Comparison of ENCODE assay signal across 24 mouse cellular contexts in genomic region chrX:52217189-52217789, GRCm38 (mm10). TPM values are rescaled to one million over a fixed set of nuclear protein-coding genes. Genes with fewer than 3 reads are reported as not detected.
DNase-seq lines count a peak whose midpoint lies in the region; ATAC-seq and TF ChIP-seq lines count a peak whose summit lies in the region.
"Had no signal": no experiment of that assay in that cellular context is flagged by ENCODE, and none has a peak within 500 bp of the region (broad histone marks: within the 10 kb centered on the region; RNA-seq: fewer than 3 reads in every experiment).

No protein-coding gene starts in this region.

- no peak overlapping the region for H3K4me2 ChIP-seq in embryonic facial prominence, embryonic 14.5 days (ENCODE audit: low read depth, low read length)
- H3K4me2 ChIP-seq in liver, embryonic 11.5 days, result no peak overlapping the region
- H3K4me2 ChIP-seq: forebrain, embryonic 15.5 days; liver, embryonic 12.5 days had no signal

- no peaks in the 10 kb centered on the region for H3K79me2 ChIP-seq in liver, adult 2 months (ENCODE audit: control insufficient read depth, insufficient read depth, low read length)

- no peaks in the 10 kb centered on the region for H3K36me3 ChIP-seq in embryonic facial prominence, embryonic 14.5 days (ENCODE audit: control insufficient read depth, insufficient read depth, low read length)
- H3K36me3 ChIP-seq in embryonic facial prominence, embryonic 10.5 days (replicated peaks), result no peaks in the 10 kb centered on the region
- H3K36me3 ChIP-seq in liver, adult 2 months (ENCODE audit: control insufficient read depth, insufficient read depth, low read length), result no peaks in the 10 kb centered on the region
- no peaks in the 10 kb centered on the region for H3K36me3 ChIP-seq in liver, embryonic 11.5 days (ENCODE audit: control insufficient read depth, insufficient read depth, low read length)
- H3K36me3 ChIP-seq: forebrain, embryonic 15.5 days; liver, embryonic 12.5 days had no signal

- no peak for TF ChIP-seq CTCF in liver, adult 2 months (IDR thresholded peaks at IDR 0.05; ENCODE audit: low read depth, low read length)

- WGBS in embryonic facial prominence, embryonic 14.5 days, result 55% methylated on average over 6 of the region's 6 CpGs
- 63% methylated on average over 6 of the region's 6 CpGs for WGBS in embryonic facial prominence, embryonic 10.5 days
- 26% methylated on average over 6 of the region's 6 CpGs for WGBS in liver, adult 2 months
- WGBS in liver, embryonic 11.5 days, result 60% methylated on average over 6 of the region's 6 CpGs

- no peaks in the 10 kb centered on the region for H3K4me1 ChIP-seq in embryonic facial prominence, embryonic 14.5 days (ENCODE audit: control insufficient read depth, insufficient read depth, low read length)
- 0 out of 2 replicates have a peak, but pooled peaks cover 3% of the 10 kb centered on the region for H3K4me1 ChIP-seq in embryonic facial prominence, embryonic 10.5 days
- peaks cover 4% of the 10 kb centered on the region for H3K4me1 ChIP-seq in liver, adult 2 months (ENCODE audit: control insufficient read depth, insufficient read depth, low read length)
- no peaks in the 10 kb centered on the region for H3K4me1 ChIP-seq in liver, embryonic 11.5 days (replicated peaks; ENCODE audit: control insufficient read depth, insufficient read depth, low read length)
- H3K4me1 ChIP-seq: forebrain, embryonic 15.5 days; liver, embryonic 12.5 days had no signal

- ATAC-seq in embryonic facial prominence, embryonic 14.5 days (ENCODE audit: low read depth), result no peak
- ATAC-seq in liver, embryonic 11.5 days (replicated peaks; ENCODE audit: low FRiP score), result no peak
- ATAC-seq: forebrain, embryonic 15.5 days; hindbrain, postnatal 0 days; intestine, postnatal 0 days; liver, embryonic 12.5 days; liver, postnatal 0 days had no signal

- H3K27me3 ChIP-seq in embryonic facial prominence, embryonic 14.5 days (replicated peaks; ENCODE audit: control insufficient read depth, insufficient read depth, low read length), result 0 out of 2 replicates have a peak, but pooled peaks cover 4% of the 10 kb centered on the region
- H3K27me3 ChIP-seq in embryonic facial prominence, embryonic 10.5 days (replicated peaks; ENCODE audit: low read depth, poor library complexity, severe bottlenecking), result peaks cover 23% of the 10 kb centered on the region
- H3K27me3 ChIP-seq in liver, adult 2 months (ENCODE audit: control insufficient read depth, insufficient read depth, low read length), result no peaks in the 10 kb centered on the region
- H3K27me3 ChIP-seq in liver, embryonic 11.5 days (replicated peaks; ENCODE audit: control insufficient read depth, insufficient read depth, low read length), result no peaks in the 10 kb centered on the region; the same call in 1 of the 2 replicates
- H3K27me3 ChIP-seq: forebrain, embryonic 15.5 days had no signal

- no peaks in the 10 kb centered on the region for H3K9me3 ChIP-seq in embryonic facial prominence, embryonic 14.5 days (ENCODE audit: control insufficient read depth, low read length)
- H3K9me3 ChIP-seq in embryonic facial prominence, embryonic 10.5 days, result no peaks in the 10 kb centered on the region
- no peaks in the 10 kb centered on the region for H3K9me3 ChIP-seq in liver, embryonic 11.5 days (ENCODE audit: control insufficient read depth, low read length)
- H3K9me3 ChIP-seq: forebrain, embryonic 15.5 days; liver, embryonic 12.5 days had no signal

- H3K4me3 ChIP-seq in embryonic facial prominence, embryonic 14.5 days (ENCODE audit: low read depth, low read length), result no peak overlapping the region
- H3K4me3 ChIP-seq in embryonic facial prominence, embryonic 10.5 days, result no peak overlapping the region
- no peak overlapping the region for H3K4me3 ChIP-seq in liver, adult 2 months (ENCODE audit: insufficient read depth, low read depth, low read length)
- H3K4me3 ChIP-seq in liver, embryonic 11.5 days (ENCODE audit: low read depth, low read length), result no peak overlapping the region
- H3K4me3 ChIP-seq: forebrain, embryonic 15.5 days; liver, embryonic 12.5 days had no signal

- H3K27ac ChIP-seq in embryonic facial prominence, embryonic 14.5 days (replicated peaks; ENCODE audit: low read depth, low read length), result no peak overlapping the region
- no peak overlapping the region for H3K27ac ChIP-seq in embryonic facial prominence, embryonic 10.5 days (replicated peaks)
- peak overlapping the region; percentile 44; the same call in 1 of the 2 replicates for H3K27ac ChIP-seq in liver, adult 2 months (replicated peaks; ENCODE audit: insufficient read depth, low read depth, low read length)
- no peak overlapping the region for H3K27ac ChIP-seq in liver, embryonic 11.5 days (ENCODE audit: low read depth, low read length)
- H3K27ac ChIP-seq: forebrain, embryonic 15.5 days; hindbrain, postnatal 0 days; liver, embryonic 12.5 days had no signal

- no peak overlapping the region for H3K9ac ChIP-seq in embryonic facial prominence, embryonic 14.5 days (ENCODE audit: low read depth, low read length)
- H3K9ac ChIP-seq in liver, adult 2 months (ENCODE audit: low read depth, low read length), result no peak overlapping the region
- H3K9ac ChIP-seq in liver, embryonic 11.5 days (ENCODE audit: low read depth, low read length), result no peak overlapping the region
- H3K9ac ChIP-seq: forebrain, embryonic 15.5 days; liver, embryonic 12.5 days; liver, postnatal 0 days had no signal

- no peak for TF ChIP-seq POLR2A in liver, adult 2 months (IDR thresholded peaks at IDR 0.05; ENCODE audit: extremely low read depth, insufficient read depth, low read length)

- peak; percentile 45 for DNase-seq in embryonic facial prominence, embryonic 14.5 days (ENCODE audit: low spot score)
- no peak for DNase-seq in embryonic facial prominence, embryonic 10.5 days (ENCODE audit: low spot score)
- peak; percentile 74 for DNase-seq in liver, adult 2 months (ENCODE audit: extremely low read depth, low read depth, low spot score)
- DNase-seq in liver, embryonic 11.5 days (ENCODE audit: low spot score), result no peak
- DNase-seq in ovary, adult 18-20 months (ENCODE audit: low spot score), result peak; percentile 28
- DNase-seq in ovary, postnatal 10 days (ENCODE audit: low spot score), result no peak
- DNase-seq in retina, embryonic 14.5 days (ENCODE audit: low spot score), result peak; percentile 39
- DNase-seq in thymus, postnatal 36 days, result no peak
- DNase-seq: adrenal gland, postnatal 36 days; cerebellum, adult 8-10 months; cerebellum, postnatal 25 days; kidney, adult 9 months; kidney, postnatal 10 days; layer of hippocampus, postnatal 36 days; liver, postnatal 0 days; midbrain, embryonic 14.5 days; right cerebral cortex, postnatal 14 days; thymus, adult 18-20 months; thymus, postnatal 25 days had no signal

RNA-seq across cellular contexts. Expression of gene Gpc4, which starts 52.2 kb away (rescaled TPM):
- polyA plus RNA-seq in embryonic facial prominence, embryonic 14.5 days (2014; fragmentation: Nextera tagmentation; extraction: Ambion mirVana), result 67.0 and 68.1 TPM in 2 replicates
- polyA plus RNA-seq in embryonic facial prominence, embryonic 10.5 days (2016; fragmentation: Nextera tagmentation; extraction: Ambion mirVana), result 35.3 and 36.2 TPM in 2 replicates
- 30.3 and 35.7 TPM in 2 replicates for total RNA-seq in liver, adult 2 months (2014; rRNA removed)
- polyA plus RNA-seq in liver, adult 2 months (2012; rRNA removed), result 29.7 and 30.8 TPM in 2 replicates
- 11.5 and 13.4 TPM in 2 replicates for polyA plus RNA-seq in liver, embryonic 11.5 days (2014; fragmentation: Nextera tagmentation; extraction: Ambion mirVana)
- total RNA-seq: granulocyte monocyte progenitor cell, adult 5-6 weeks had no signal

Comparison
In these comparisons a context has a peak if more than half of its experiments do, and no peak if none do; other contexts are left out.
1. DNase-seq: peak in embryonic facial prominence, embryonic 14.5 days (single experiment), liver, adult 2 months (single experiment), ovary, adult 18-20 months (single experiment) and retina, embryonic 14.5 days (single experiment); none in embryonic facial prominence, embryonic 10.5 days (single experiment), liver, embryonic 11.5 days (single experiment), ovary, postnatal 10 days (single experiment) and thymus, postnatal 36 days (0 of 2).